Mouse (Mus musculus): ENCODE data around the gene Stat2. TPM values are rescaled to one million over a fixed set of nuclear protein-coding genes. Genes with fewer than 3 reads are reported as not detected.
"Not testable (repeated sequence)": the region's sequence is repeated elsewhere in the genome, so short reads cannot be mapped to it uniquely, and the experiment has no call there.

Gene Stat2
- polyA plus RNA-seq, 1 experiment = 3.9 TPM

GRCm38 (mm10) chr10:128259946-128260345, 10.4 kb upstream of the Stat2 start:
- Histone ChIP-seq H3K79me3 (ENCODE audit: low read depth) (no peaks in the 10 kb centered on the region), H3K27me3 (ENCODE audit: control insufficient read depth, insufficient read depth, insufficient read length) (no peaks in the 10 kb centered on the region), H3K36me3 (ENCODE audit: control insufficient read depth, insufficient read depth) (no peaks in the 10 kb centered on the region), H3ac (ENCODE audit: control insufficient read depth, insufficient read length, low read depth) (no peak overlapping the region), H3K79me2 (ENCODE audit: control insufficient read depth, insufficient read depth) (no peaks in the 10 kb centered on the region), H3K4me3 (ENCODE audit: insufficient read depth, poor library complexity, severe bottlenecking) (no peak overlapping the region)
- TF ChIP-seq MYOD1 (IDR thresholded peaks at IDR 0.05; ENCODE audit: control insufficient read depth, insufficient read length, low read depth) (no peak), FOSL1 (IDR thresholded peaks at IDR 0.05; ENCODE audit: insufficient read depth, low read length, poor library complexity, severe bottlenecking) (no peak), USF1 (IDR thresholded peaks at IDR 0.05; ENCODE audit: low read depth) (no peak), CEBPB (IDR thresholded peaks at IDR 0.05; ENCODE audit: low read depth) (no peak)

- H3K4me3 ChIP-seq (ENCODE audit: insufficient read depth, poor library complexity, severe bottlenecking); H3K36me3 ChIP-seq (ENCODE audit: control insufficient read depth, insufficient read depth); H3K27me3 ChIP-seq (ENCODE audit: control insufficient read depth, insufficient read depth, insufficient read length); H3ac ChIP-seq (ENCODE audit: control insufficient read depth, insufficient read length, low read depth); H3K79me3 ChIP-seq (ENCODE audit: low read depth); H3K79me2 ChIP-seq (ENCODE audit: control insufficient read depth, insufficient read depth): not testable (repeated sequence)
These were observed 10.0 kb upstream of the Stat2 start for GRCm38 (mm10) chr10:128260376-128260775.

- no peak for TF ChIP-seq FOSL1 (IDR thresholded peaks at IDR 0.05; ENCODE audit: insufficient read depth, low read length, poor library complexity, severe bottlenecking)
- TF ChIP-seq MYOG (IDR thresholded peaks at IDR 0.05; ENCODE audit: control insufficient read depth, extremely low read depth, insufficient read length) = no peak
- TF ChIP-seq CEBPB (IDR thresholded peaks at IDR 0.05; ENCODE audit: low read depth) = no peak
- no peak for TF ChIP-seq MYOD1 (IDR thresholded peaks at IDR 0.05; ENCODE audit: control insufficient read depth, insufficient read length, low read depth)
- no peak for TF ChIP-seq CTCF (IDR thresholded peaks at IDR 0.05; ENCODE audit: control insufficient read depth, insufficient read depth, insufficient read length)
- no peak for TF ChIP-seq MAX (IDR thresholded peaks at IDR 0.05)
- TF ChIP-seq USF1 (IDR thresholded peaks at IDR 0.05; ENCODE audit: low read depth) = no peak
- Histone ChIP-seq H3ac (ENCODE audit: control insufficient read depth, insufficient read length, low read depth) (no peak overlapping the region), H3K27me3 (ENCODE audit: control insufficient read depth, insufficient read depth, insufficient read length) (no peaks in the 10 kb centered on the region), H3K4me3 (ENCODE audit: insufficient read depth, poor library complexity, severe bottlenecking) (no peak overlapping the region), H3K79me3 (ENCODE audit: low read depth) (no peaks in the 10 kb centered on the region), H3K36me3 (ENCODE audit: control insufficient read depth, insufficient read depth) (no peaks in the 10 kb centered on the region), H3K79me2 (ENCODE audit: control insufficient read depth, insufficient read depth) (no peaks in the 10 kb centered on the region)
These were observed 8.1 kb upstream of the Stat2 start for GRCm38 (mm10) chr10:128262300-128262699.

GRCm38 (mm10) chr10:128263393-128264310, 6.7 kb upstream of the Stat2 start:
- Histone ChIP-seq H3K27me3 (ENCODE audit: control insufficient read depth, insufficient read depth, insufficient read length) (no peaks in the 10 kb centered on the region), H3K4me3 (ENCODE audit: insufficient read depth, poor library complexity, severe bottlenecking) (no peak overlapping the region), H3K79me2 (ENCODE audit: control insufficient read depth, insufficient read depth) (no peaks in the 10 kb centered on the region), H3K36me3 (ENCODE audit: control insufficient read depth, insufficient read depth) (no peaks in the 10 kb centered on the region), H3ac (ENCODE audit: control insufficient read depth, insufficient read length, low read depth) (no peak overlapping the region), H3K79me3 (ENCODE audit: low read depth) (no peaks in the 10 kb centered on the region)
- TF ChIP-seq MYOG (IDR thresholded peaks at IDR 0.05; ENCODE audit: control insufficient read depth, extremely low read depth, insufficient read length) = no peak
- TF ChIP-seq CTCF (IDR thresholded peaks at IDR 0.05; ENCODE audit: control insufficient read depth, insufficient read depth, insufficient read length) = no peak
- TF ChIP-seq MAX (IDR thresholded peaks at IDR 0.05) = no peak
- no peak for TF ChIP-seq USF1 (IDR thresholded peaks at IDR 0.05; ENCODE audit: low read depth)
- no peak for TF ChIP-seq MYOD1 (IDR thresholded peaks at IDR 0.05; ENCODE audit: control insufficient read depth, insufficient read length, low read depth)
- no peak for TF ChIP-seq CEBPB (IDR thresholded peaks at IDR 0.05; ENCODE audit: low read depth)
- no peak for TF ChIP-seq FOSL1 (IDR thresholded peaks at IDR 0.05; ENCODE audit: insufficient read depth, low read length, poor library complexity, severe bottlenecking)

- no peak within 1 kb of the TSS for H3ac ChIP-seq (ENCODE audit: control insufficient read depth, insufficient read length, low read depth)
- H3K79me3 ChIP-seq (ENCODE audit: low read depth) = no peaks in the 10 kb centered on the region
- TF ChIP-seq MYOG (IDR thresholded peaks at IDR 0.05; ENCODE audit: control insufficient read depth, extremely low read depth, insufficient read length) (no peak), FOSL1 (IDR thresholded peaks at IDR 0.05; ENCODE audit: insufficient read depth, low read length, poor library complexity, severe bottlenecking) (no peak), CTCF (IDR thresholded peaks at IDR 0.05; ENCODE audit: control insufficient read depth, insufficient read depth, insufficient read length) (no peak), USF1 (IDR thresholded peaks at IDR 0.05; ENCODE audit: low read depth) (no peak), MAX (IDR thresholded peaks at IDR 0.05) (no peak), CEBPB (IDR thresholded peaks at IDR 0.05; ENCODE audit: low read depth) (no peak), MYOD1 (IDR thresholded peaks at IDR 0.05; ENCODE audit: control insufficient read depth, insufficient read length, low read depth) (no peak)
- H3K27me3 ChIP-seq (ENCODE audit: control insufficient read depth, insufficient read depth, insufficient read length) = no peaks in the 10 kb centered on the region
- H3K36me3 ChIP-seq (ENCODE audit: control insufficient read depth, insufficient read depth) = no peaks in the 10 kb centered on the region
- no peaks in the 10 kb centered on the region for H3K79me2 ChIP-seq (ENCODE audit: control insufficient read depth, insufficient read depth)
- H3K4me3 ChIP-seq (ENCODE audit: insufficient read depth, poor library complexity, severe bottlenecking) = no peak within 1 kb of the TSS
These were observed 2.0 kb upstream of the Stat2 start, which contains the start of gene Apof for GRCm38 (mm10) chr10:128268371-128268770. Apof (plus strand) TSS chr10:128268671.

Measured in C2C12 (cell line).